Mouse (Mus musculus) ES-E14 (cell line): ENCODE data around the gene Ralbp1.

Experiments
- CHD2 ChIP-seq: IDR thresholded peaks from 2 replicates; pipeline ENCODE4 v1.6.1; 2014; ENCODE audit warnings: mild to moderate bottlenecking, low read depth, low read length, inconsistent platforms
- HCFC1 ChIP-seq: IDR thresholded peaks from 2 replicates; pipeline ENCODE4 v1.6.1; 2012; ENCODE audit warnings: low read length, inconsistent platforms, borderline replicate concordance; ENCODE audit not compliant: insufficient read depth
- ZNF384 ChIP-seq: IDR thresholded peaks from 2 replicates; pipeline ENCODE4 v1.6.1; 2012; ENCODE audit warnings: low read depth, low read length, inconsistent platforms

GRCm38 (mm10) chr17:65911285-65912069 is 25.9 kb upstream of the Ralbp1 start:
- TF ChIP-seq HCFC1: no peak
- TF ChIP-seq CHD2: no peak
- no peak for TF ChIP-seq ZNF384
